Mouse (Mus musculus): ENCODE measurements at regions not wholly inside any gene's neighbourhood (a gene's known extent, or its start where the extent isn't known, plus 50 kb on each side); places are given as distances from the start of the nearest gene placed in this dataset.
"Not testable (repeated sequence)": the region's sequence is repeated elsewhere in the genome, so short reads cannot be mapped to it uniquely, and the experiment has no call there.

GRCm38 (mm10) chr2:171588158-171588557 is 455.1 kb downstream of the Cbln4 start:
- DNase-seq (ENCODE audit: low spot score in 2 of 2), result no peak

DNA sequence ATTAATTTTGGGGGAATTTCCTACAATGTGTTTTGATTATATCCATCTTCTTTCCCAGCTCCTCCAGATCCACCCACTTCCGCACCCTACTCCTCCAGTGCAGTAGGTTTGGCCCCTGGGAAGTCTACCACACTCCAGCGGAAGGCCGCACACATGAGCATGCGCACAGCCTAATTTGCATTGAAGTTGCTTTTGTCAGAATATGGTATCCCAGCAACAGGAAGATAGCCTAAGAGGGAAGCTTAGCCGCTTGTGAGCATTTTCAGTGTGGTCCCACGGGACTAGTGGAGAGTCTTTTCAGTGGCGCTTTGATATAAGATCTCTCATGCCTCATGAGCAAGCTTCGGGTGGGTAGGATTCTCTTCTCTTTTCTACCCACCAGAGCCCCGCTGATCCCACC is 455.6 kb downstream of the Cbln4 start:
- no peak for DNase-seq (ENCODE audit: low spot score in 2 of 2)

DNA sequence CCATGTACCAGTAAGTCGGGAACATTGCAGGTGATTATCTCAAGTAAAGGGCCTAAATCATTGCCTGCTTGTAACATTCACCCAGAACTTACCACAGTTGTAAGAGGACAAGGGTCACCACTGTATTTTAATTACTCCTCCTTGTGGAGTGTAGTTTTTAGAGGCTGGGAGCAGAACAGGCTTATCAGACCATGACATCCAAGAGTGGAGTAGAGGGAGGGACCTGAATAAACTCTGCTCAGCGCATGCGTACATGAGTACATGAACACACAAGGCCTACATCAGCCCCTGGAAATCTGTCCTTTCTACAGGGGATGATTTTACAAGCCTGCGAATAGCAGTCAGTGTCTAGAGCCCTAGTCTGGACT is 456.4 kb downstream of the Cbln4 start:
- no peak for DNase-seq (ENCODE audit: low spot score in 2 of 2)

DNA sequence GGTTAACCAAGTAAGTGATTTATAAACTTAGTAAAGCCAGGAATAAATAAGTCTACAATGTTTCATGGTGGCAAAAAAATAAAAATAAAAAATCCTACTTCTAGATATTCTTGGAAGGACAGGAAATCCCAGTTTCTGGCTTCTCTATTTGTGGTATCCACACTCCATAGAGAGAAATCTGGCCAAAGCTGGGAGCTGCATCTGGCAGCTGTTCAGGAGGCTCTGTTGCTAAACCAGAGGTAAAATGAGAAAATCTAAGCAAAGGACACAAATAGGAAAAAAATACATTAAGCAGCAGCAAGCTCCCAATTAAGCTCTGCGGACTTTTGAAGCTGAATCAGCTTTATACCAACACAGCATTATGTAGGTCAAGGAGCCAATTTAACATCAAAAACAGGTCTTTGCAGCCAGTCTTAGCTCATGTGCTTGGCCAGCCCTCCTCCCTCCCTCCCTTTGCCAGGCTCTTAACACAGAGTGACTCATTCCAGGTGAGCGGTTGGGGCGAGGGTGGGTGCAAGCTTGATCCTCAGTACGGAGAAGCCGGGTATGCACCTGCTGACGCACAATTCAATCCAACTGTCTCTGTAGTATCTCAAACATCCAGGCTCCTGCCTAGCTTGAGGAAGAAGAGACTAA is 456.9 kb downstream of the Cbln4 start:
- peak in 1 of 2 experiments; percentile 16 for DNase-seq (ENCODE audit: low spot score in 2 of 2)

- no peak for DNase-seq (ENCODE audit: low spot score in 2 of 2)
Measured at GRCm38 (mm10) chr2:171574360-171574759, 468.9 kb downstream of the Cbln4 start.

GRCm38 (mm10) chr2:171562656-171563055 is 480.6 kb downstream of the Cbln4 start:
- no peak for DNase-seq (ENCODE audit: low spot score in 2 of 2)

DNA sequence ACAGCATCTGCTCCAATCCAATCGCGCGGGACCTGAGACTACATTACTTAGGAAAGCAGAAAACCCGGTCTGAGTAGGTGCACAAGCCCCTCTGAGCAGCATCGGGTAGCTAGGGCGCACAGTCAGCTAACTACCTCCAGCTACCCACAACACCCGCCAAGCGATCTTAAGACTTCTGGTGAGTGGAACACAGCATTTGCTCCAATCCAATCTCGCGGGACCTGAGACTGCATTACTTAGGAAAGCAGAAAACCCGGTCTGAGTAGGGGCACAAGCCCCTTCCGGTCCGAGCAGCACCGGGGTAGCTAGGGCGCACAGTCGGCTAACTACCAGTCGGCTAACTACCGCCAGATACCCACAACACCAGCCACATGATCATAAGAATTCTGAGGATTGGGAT is 500.5 kb downstream of the Cbln4 start:
- not testable (repeated sequence) for DNase-seq (ENCODE audit: low spot score in 2 of 2)

- no peak for DNase-seq (ENCODE audit: low spot score in 2 of 2)
Measured at GRCm38 (mm10) chr2:171514876-171515275, 528.4 kb downstream of the Cbln4 start.

- no peak for DNase-seq (ENCODE audit: low spot score in 2 of 2)
Measured at GRCm38 (mm10) chr2:171496620-171497019, 546.6 kb downstream of the Cbln4 start.

DNA sequence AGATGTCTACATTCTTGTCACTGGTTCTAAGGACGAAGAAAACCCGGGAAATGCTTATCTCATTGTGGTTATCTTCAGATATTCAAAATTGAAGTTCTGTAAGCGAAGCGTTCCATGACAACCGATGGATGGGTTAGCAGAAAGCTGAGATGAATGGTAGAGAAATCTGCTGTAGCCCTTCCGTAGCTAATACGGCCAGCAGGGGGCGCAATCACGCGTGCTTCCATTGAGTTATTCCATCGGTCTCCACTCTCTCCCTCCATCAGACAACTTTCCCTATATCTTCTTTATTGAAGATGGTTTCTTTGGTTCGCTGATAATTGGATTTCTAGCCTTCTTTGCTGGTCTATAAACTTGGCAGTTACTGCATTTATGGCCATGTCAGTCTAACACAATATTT is 549.5 kb downstream of the Cbln4 start:
- peak in 1 of 2 experiments; percentile 28 for DNase-seq (ENCODE audit: low spot score in 2 of 2)

GRCm38 (mm10) chr2:171487284-171487683 is 556.0 kb downstream of the Cbln4 start:
- no peak for DNase-seq (ENCODE audit: low spot score in 2 of 2)

DNA sequence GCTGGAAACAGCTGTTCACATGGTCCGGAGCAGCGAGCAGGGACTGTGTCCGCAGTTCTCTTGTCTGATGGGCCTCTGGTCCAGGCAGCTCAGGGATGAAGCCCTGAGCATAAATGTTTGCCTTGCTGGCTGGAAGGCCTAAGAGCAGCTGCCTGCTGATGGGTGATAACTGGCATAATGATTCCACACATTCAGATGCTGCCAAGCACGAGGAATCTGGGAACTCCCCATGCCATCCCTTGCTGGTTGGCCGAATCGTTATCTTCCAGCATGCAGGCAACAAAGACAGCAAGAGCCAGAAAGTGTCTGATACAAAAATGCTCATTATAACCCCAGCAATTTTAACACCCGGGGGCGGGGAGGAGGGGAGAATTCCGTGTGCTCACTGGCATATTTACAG is 590.0 kb downstream of the Cbln4 start:
- DNase-seq (ENCODE audit: low spot score in 2 of 2), result no peak

DNA sequence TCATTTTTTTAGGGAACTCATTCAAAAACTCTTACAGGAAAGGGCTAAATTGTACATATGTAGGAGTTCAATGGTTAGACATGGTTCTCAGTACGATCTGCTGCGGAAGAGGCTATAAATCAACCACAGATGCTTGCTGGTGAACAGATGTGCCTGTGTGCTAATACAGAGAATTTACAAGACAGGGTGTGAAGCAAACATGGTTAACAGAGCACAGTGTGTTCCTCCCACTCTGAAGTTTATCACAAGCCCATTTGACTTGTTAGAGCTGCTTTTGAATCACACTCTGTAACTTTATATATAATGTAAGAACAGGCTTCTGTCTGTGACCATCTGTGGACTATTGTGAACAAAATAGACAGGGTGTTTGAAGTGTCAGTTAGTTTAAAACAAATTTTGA is 637.2 kb downstream of the Cbln4 start:
- DNase-seq (ENCODE audit: low spot score in 2 of 2), result no peak

DNA sequence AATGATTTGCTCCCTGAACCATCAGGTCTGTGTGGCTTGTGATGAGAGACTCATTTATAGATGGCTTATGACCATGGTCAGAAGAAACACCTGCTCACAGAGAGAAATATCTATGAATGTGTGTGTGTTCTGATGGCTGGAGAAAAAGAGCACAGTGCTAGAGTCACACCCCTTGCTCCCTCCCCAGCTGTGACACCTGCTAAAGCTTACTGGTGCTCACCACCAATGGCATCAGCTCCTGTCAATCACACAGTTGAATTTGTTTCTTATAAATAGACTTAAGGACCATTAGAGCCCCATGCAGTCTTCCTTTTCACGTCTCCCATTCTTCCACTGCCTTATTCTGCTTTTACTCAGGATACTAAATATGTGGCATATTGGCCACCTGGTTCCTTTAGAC is 654.3 kb downstream of the Cbln4 start:
- DNase-seq (ENCODE audit: low spot score in 2 of 2), result no peak

DNA sequence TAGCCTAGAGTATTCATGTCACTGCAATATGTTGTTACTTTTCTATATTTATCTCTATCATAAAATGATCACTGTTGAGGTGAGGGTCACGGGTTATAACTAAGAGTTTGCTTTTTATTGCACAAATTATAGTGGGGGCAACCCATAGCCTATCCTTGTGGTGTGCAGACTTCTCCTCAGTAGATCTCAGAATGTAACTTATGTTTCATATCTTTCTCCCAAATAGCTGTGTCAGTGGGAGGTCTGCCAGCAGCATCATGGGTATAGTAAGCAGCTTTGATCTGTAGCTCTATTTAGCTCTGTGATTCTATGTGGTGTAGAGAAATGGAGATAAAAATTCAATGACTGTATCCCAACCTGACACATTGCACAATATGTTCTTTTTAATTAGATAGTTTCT is 641.9 kb downstream of the Dok5 start:
- DNase-seq (ENCODE audit: low spot score in 2 of 2), result peak; percentile 8 to 18

- no peak for DNase-seq (ENCODE audit: low spot score in 2 of 2)
Measured at GRCm38 (mm10) chr2:171373016-171373415, 641.4 kb downstream of the Dok5 start.

DNA sequence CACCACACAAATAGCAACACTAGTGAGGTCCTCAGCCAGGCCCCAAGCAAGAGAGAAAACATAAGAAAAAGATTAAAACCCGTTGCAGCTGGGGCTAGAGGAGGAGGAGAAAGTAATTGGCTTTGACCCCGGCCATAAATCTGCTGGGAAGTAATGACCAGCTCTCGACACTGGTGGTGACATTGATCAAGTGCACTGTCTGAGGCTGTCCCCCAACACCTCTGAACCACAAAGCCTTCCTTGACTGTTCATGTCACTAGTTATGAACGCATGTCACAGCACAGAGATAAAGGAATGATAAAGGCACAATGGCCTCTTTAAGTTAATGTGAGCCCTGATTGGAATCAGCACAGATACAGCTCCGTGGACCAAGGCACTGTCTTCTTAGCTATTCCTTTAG is 640.1 kb downstream of the Dok5 start:
- no peak for DNase-seq (ENCODE audit: low spot score in 2 of 2)

DNA sequence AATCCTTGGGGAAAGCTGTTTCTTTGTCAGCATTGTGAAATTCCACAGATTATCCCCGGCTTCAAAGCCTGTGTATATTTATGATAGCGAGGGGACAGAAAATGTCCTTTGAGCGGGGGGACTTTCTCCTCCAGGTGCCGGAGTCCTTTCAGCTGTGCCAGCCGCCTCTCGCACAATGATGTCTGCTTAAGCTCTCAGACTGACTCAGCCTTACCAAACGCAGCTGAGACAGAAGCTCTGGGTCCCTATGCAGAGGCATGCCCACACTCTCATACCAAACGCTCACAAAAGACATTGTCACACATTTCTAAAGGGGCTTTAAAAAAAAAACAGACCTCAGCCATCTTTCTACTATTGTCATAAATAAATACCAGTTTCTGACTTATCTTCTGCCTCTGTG is 633.9 kb downstream of the Dok5 start:
- DNase-seq (ENCODE audit: low spot score in 2 of 2), result no peak

DNA sequence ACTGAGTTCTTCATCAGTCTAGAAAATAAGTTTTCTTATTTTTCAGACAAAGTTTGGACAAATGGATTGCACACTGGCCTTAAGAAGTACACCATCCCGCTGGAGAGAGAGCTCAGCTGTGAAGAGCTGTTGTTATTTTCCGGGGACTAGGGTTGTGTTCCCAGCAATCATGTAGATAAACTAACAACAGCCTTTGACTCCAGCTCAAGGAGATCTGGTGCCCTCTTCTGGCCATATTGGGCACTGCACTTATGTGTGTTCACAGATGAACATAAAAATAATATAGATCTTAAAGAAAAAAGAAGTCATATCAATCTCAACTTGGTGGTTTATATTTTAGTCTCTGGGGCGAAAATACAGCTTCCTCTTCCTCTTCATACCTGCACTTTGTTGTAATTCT is 633.0 kb downstream of the Dok5 start:
- no peak for DNase-seq (ENCODE audit: low spot score in 2 of 2)

- DNase-seq (ENCODE audit: low spot score in 2 of 2), result no peak
Measured at GRCm38 (mm10) chr2:171363381-171363780, 631.8 kb downstream of the Dok5 start.

DNA sequence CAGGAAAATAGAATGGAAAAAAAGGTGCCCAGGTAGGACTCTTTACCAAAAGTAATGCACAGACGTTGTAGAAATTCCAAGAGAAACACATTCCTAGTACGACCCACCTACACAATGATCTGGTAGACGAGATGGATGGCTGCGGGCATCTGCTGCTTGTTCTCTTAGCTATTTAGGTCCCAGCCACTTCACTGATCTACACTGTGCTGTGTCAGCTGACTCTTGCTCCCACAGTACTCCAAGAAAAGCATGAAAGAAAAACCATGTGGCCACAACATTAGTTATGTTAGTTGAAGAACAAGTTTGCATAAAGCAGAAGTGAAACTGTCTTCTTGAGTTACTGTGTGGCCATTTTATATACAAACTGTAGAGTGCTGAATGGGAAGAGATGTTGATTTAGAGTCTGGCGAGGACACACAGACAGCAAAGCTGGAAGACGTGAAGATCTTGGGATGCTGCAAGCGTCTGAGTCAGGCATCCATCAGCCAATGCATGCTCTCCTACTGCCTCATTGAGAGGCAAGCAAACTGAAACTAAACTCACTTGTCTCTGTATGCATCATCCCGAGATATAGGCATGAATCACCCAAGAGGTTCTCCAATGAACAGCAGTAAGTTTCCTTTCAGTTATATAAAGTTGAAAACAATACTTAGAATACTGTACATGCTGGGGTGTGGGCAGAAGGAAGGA is 626.6 kb downstream of the Dok5 start:
- DNase-seq (ENCODE audit: low spot score in 2 of 2), result peak in 1 of 2 experiments; percentile 7

DNA sequence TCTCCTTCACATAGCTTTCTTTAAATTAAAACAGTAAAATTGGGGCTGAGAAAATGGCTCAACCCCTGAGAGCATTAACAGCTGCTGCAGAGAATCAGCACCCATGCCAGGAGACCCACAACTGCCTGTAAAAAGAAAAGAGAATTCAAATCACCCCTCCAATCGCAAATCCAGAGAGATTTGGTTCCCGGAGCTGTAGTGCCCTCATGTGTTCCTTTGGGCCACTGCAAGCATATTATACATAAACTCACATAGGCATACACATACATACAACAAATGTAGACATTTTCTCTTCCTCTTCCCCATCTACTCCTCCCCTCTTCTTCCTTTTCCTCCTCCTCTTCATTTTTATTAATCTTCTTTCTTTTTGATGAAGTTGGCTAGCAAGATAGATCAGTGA is 616.5 kb downstream of the Dok5 start:
- no peak for DNase-seq (ENCODE audit: low spot score in 2 of 2)

DNA sequence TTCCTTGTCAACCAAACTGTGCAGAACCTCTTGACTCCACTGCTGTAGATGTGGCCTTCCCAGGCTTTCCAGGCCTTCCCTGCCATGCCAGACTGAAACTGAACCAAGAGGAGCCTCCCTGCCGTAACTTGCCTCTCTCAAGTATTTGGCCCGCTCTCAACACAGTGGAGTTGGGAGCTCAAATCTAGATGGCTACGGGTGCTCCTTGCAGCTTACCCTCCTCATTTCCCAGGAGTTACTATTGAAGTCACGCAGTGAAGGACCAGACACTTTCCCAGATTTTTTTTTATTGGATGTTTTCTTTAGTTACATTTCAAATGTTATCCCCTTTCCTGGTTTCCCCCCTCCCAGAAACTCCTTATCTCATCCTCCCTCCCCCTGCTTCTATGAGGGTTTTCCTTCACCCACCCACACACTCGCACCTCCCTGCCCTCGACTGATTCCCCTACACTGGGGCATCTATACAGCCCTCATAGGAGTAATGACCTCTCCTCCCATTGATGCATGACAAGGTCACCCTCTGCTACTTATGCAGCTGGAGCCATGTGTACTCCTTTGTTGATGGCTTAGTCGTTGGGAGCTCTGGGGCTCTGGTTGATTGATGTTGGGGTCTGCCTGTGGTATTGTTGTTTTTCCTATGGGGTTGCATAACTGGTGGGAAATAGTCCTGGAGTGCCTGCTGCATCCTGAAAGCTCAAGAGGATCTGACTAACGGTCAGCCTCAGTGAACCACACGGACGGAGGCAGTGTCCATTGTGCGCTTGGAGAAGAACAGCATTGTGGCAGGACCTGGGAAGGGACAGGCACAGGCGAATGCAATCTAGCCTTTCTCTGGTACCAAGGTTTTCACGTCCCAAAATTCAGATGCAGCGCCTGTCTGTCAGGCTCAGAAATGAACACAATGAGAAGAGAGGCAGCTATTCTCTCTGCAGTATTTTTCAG is 602.5 kb downstream of the Dok5 start:
- DNase-seq (ENCODE audit: low spot score in 2 of 2), result no peak
